Mouse (Mus musculus): Measurements from ENCODE around the gene Haus6.
A peak's percentile ranks its signal among the peaks of the same experiment; 100 is the strongest.
"Not testable (repeated sequence)": the region's sequence is repeated elsewhere in the genome, so short reads cannot be mapped to it uniquely, and the experiment has no call there.

Haus6 gene

DNA sequence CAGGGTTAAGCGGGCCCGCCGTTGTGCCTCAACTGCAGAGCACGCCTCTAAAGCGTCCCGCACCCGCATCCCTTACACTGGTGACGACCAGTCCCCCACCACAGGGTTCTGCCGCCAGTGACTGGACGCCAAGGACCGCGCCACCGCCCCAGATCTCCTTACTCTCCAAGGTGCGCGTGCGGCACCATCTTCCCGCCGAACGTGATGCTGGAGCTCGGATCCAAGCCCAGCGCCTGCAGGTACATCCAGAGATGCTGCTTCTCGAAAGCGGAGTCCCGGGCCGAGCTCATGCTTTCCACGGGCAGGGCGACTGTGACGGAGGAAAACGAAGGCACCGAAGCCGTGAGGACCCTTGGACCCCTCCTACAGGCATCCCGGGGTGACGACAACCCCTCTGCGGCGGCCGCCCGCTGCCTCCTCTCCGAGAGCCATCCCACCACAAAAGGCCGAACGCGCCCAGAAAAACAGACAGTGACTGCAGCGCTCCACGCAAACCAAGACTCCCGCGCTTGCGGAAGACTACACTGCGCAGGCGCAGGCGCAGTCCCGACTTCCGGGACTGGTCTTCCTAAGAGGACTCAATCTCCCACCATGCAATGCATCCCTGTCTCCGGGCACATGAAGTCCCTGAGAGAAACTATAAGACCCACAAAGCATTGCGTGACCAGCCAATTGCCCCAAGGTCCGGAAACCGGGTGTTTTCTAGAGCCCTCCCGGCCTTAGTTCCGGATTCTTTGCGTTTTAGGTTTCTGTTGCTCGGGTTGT lies at the start of gene Haus6:
TSS of gene Haus6 (minus strand) at position 532 of the 765 bp plus-strand sequence.
- DNase-seq (ENCODE audit: extremely low read depth, low read depth) = peak; percentile 99

DNA sequence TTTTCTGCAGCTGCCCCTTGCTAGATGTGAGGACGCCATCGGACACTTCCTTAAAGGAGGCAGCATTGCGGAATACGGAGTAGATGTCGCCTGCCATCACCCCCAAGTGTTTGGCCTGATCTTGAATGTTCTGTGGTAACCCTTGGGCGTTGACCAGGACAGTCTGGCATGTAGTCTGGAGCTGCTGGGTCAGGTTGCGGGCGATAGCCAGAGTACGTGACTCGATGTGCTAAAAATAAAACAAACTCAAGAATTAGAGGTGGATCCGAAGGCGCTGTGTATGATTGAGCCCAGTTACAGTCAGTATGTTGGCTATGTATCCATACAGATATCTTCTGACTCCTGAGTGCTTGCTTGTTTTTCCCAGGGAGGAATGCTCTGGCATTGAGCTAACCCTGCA lies 45.3 kb upstream of the Haus6 start:
- no peak for DNase-seq (ENCODE audit: extremely low read depth, low read depth)

DNA sequence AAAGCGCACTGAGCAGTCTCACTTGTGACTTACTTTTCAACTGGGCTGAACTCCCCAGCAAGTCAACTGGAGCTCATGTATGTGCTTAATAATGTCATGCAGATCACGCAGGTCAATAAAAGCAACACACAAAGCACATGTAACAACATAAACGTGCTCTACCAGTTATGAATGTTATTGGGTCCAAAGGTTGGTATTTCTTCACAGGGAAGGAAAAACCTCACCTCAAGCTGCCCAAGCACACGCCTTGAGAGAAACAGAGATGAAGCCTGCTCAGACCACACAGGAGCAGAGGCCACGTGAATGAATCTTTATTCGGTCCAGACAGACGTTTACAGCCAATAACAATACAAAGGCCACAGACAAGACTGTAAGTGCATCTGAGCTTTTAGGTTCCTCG lies 44.6 kb upstream of the Haus6 start:
- not testable (repeated sequence) for DNase-seq (ENCODE audit: extremely low read depth, low read depth)

GRCm38 (mm10) chr4:86651686-86652384 lies 40.0 kb upstream of the Haus6 start:
- no peak for DNase-seq (ENCODE audit: extremely low read depth, low read depth)

- DNase-seq (ENCODE audit: extremely low read depth, low read depth) = not testable (repeated sequence)
These were observed 36.5 kb upstream of the Haus6 start for GRCm38 (mm10) chr4:86648394-86648793.

DNA sequence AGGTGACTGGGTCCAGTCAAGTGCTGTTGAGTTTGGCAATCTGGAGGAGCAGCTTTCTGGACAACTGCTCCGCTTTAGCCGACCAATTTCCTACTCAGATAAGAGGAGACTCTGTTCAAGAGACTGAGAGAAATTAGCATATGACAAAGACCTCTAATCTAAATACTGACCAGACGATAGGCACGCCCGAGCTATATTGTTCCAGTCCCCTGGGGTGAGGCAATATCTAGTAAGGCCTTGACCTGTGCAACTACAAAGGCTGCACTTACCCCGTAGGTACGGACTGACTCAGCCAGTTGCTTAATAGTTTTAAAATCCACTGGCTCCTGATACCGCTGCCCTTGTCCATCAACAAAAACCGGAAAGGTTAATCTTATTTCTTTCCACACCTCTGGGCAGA lies 25.7 kb upstream of the Haus6 start:
- not testable (repeated sequence) for DNase-seq (ENCODE audit: extremely low read depth, low read depth)

- peak; percentile 37 for DNase-seq (ENCODE audit: extremely low read depth, low read depth)
These were observed 23.0 kb upstream of the Haus6 start for GRCm38 (mm10) chr4:86634873-86635272.

GRCm38 (mm10) chr4:86634312-86634711 lies 22.5 kb upstream of the Haus6 start:
- not testable (repeated sequence) for DNase-seq (ENCODE audit: extremely low read depth, low read depth)

DNA sequence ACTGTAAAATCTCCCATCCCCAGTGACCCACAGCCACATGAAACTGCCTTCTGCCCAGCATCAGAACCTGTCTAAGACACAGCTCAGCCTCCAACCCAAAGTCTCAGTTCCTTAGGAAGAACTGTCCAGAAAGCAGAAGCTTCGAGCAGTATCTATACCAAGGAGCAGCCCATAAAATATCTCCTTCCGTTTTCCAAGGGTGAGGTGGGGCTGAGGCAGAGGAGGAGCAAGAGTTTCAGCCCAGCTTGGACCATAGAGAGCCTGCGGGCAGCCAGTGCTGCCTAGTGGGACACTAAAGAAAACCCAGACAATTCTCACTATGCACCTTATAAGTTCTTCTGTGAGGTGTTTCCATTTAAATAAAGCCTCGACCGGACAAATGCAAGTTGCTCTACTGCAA lies 20.7 kb upstream of the Haus6 start:
- DNase-seq (ENCODE audit: extremely low read depth, low read depth) = not testable (repeated sequence)

- no peak for DNase-seq (ENCODE audit: extremely low read depth, low read depth)
These were observed 20.0 kb upstream of the Haus6 start for GRCm38 (mm10) chr4:86631831-86632230.

DNA sequence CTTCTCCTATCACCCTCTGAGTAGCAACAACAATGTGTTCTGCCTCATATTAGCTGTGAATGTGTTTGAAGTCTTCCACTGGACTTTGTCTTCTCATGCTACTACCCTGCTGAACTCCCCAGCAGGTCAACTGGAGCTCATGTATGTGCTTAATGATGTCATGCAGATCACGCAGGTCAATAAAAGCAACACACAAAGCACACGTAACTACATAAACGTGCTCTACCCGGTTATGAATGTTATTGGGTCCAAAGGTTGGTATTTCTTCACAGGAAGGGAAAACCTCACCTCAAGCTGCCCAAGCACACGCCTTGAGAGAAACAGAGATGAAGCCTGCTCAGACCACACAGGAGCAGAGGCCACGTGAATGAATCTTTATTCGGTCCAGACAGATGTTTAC lies 14.6 kb upstream of the Haus6 start:
- DNase-seq (ENCODE audit: extremely low read depth, low read depth) = not testable (repeated sequence)

GRCm38 (mm10) chr4:86625463-86625862 lies 13.6 kb upstream of the Haus6 start:
- no peak for DNase-seq (ENCODE audit: extremely low read depth, low read depth)

DNA sequence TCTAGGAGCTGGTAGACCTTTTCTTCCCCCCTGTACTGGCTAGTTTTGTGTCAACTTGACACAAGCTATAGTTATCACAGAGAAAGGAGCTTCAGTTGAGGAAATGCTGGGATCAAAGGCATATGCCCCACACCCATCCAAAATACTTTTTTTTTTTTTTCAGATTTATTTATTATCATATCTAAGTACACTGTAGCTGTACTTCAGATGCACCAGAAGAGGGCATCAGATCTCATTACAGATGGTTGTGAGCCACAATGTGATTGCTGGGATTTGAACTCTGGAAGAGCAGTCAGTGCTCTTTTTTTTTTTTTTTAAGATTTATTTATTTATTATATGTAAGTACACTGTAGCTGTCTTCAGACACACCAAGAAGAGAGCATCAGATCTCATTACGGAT lies 10.7 kb upstream of the Haus6 start:
- DNase-seq (ENCODE audit: extremely low read depth, low read depth) = not testable (repeated sequence)

GRCm38 (mm10) chr4:86622116-86622515 lies 10.3 kb upstream of the Haus6 start:
- no peak for DNase-seq (ENCODE audit: extremely low read depth, low read depth)

GRCm38 (mm10) chr4:86620506-86620905 lies 8.7 kb upstream of the Haus6 start:
- DNase-seq (ENCODE audit: extremely low read depth, low read depth) = no peak

DNA sequence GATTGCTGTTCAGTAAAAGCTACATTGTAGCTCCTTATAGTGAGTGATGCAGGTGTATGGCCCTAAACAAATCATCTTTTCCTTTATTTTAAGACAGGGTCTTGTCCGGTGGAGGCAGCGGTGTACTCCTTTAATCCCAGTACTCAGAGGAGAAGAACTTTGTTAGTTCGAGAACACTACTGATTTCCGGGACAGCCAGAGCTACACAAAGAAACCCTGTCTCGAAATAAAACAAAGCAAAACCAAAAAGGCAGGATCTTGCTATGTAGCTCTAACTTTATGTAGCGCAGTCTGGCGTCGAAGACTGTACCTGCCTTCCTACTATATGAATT lies 400 bp upstream of the Haus6 start:
- no peak for DNase-seq (ENCODE audit: extremely low read depth, low read depth)

GRCm38 (mm10) chr4:86591304-86591703 lies 20.6 kb downstream of the Haus6 start:
- no peak for DNase-seq (ENCODE audit: extremely low read depth, low read depth)

- no peak for DNase-seq (ENCODE audit: extremely low read depth, low read depth)
These were observed 23.6 kb downstream of the Haus6 start for GRCm38 (mm10) chr4:86588236-86588635.

DNA sequence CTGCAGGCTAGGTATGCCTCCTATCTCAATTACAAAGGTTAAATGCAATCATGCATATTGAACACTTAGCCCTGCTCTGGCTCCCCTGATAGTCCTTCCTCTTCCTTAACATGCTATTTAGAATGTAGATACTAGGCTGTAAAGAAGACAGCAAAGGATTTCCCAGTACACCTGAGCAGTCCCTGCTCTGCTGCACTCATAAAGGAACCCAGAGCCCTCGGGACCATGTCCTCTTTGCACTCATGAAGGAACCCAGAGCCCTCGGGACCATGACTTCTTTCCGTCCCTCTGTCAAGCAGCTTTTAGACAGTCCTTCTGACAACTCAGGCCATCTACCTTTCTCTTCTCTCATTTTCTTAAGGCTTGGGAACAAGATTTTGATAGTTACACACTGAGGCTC lies 31.3 kb downstream of the Haus6 start:
- no peak for DNase-seq (ENCODE audit: extremely low read depth, low read depth)

GRCm38 (mm10) chr4:86580056-86580455 lies 31.8 kb downstream of the Haus6 start:
- DNase-seq (ENCODE audit: extremely low read depth, low read depth) = no peak

DNA sequence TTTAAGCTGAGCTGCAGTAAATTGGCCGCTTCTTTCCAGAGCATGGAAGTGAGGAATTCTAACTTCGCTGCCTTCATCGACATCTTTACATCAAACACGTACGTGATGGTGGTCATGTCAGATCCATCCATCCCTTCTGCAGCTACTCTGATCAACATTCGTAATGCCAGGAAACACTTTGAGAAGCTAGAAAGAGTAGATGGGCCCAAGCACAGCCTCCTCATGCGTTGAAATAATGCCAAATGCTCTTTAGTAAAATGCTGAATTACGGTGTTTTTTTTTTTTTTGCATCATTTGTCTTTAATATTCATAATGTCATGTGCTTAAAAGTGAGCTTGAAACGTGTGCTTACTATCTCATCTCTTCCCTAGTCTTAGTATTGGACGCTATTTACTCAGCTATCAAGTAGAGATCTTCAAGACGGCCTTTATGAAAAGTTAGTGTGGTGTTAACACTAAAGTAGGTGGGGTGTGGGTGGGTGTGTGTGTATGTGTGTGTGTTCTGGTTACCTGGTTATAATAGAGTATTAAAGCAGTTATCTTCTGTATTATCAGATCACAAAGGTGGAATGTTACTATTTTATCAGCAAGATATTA lies 35.1 kb downstream of the Haus6 start:
- DNase-seq (ENCODE audit: extremely low read depth, low read depth) = no peak

DNA sequence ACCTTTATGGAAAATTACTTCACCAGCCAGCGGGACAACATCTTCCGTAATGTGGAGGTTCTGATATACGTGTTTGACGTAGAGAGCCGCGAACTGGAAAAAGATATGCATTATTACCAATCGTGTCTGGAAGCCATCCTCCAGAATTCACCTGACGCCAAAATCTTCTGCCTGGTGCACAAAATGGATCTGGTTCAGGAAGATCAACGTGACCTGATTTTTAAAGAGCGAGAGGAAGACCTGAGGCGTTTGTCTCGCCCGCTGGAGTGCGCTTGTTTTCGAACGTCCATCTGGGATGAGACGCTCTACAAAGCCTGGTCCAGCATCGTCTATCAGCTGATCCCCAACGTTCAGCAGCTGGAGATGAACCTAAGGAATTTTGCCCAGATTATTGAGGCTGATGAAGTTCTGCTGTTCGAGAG lies 35.7 kb downstream of the Haus6 start:
- peak; percentile 21 for DNase-seq (ENCODE audit: extremely low read depth, low read depth)
